Mouse (Mus musculus) E14TG2a.4 (cell line): Measurements from ENCODE around the gene Ppp2r1b.

Experiments used
- H3K27me3 ChIP-seq: 2 replicates; pipeline ENCODE4 v1.6.1; 2014; ENCODE audit warnings: low read length, control low read depth; ENCODE audit not compliant: insufficient read depth
- H3K36me3 ChIP-seq: 2 replicates; pipeline ENCODE4 v1.6.1; 2014; ENCODE audit warnings: low read length, control low read depth; ENCODE audit not compliant: insufficient read depth
- H3K4me1 ChIP-seq: replicated peaks from 2 replicates; pipeline ENCODE4 v1.6.1; 2014; ENCODE audit warnings: low read depth, low read length, control low read depth
- H3K4me3 ChIP-seq: replicated peaks from 2 replicates; pipeline ENCODE4 v1.5.1; 2014; ENCODE audit warnings: mild to moderate bottlenecking, low read length
- H3K9me3 ChIP-seq: 2 replicates; pipeline ENCODE4 v1.6.1; 2014; ENCODE audit warnings: low read length, control low read depth
- CTCF ChIP-seq: conservative IDR thresholded peaks from 2 replicates; pipeline ENCODE4 v1.5.1; 2014; ENCODE audit warnings: low read length
- NANOG ChIP-seq: IDR thresholded peaks from 2 replicates; pipeline ENCODE4 v1.6.1; 2014; ENCODE audit warnings: borderline replicate concordance, low read length, mixed read lengths
- POU5F1 ChIP-seq: IDR thresholded peaks from 2 replicates; pipeline ENCODE4 v1.6.1; 2014; ENCODE audit warnings: low read length, borderline replicate concordance

The Ppp2r1b gene

DNA sequence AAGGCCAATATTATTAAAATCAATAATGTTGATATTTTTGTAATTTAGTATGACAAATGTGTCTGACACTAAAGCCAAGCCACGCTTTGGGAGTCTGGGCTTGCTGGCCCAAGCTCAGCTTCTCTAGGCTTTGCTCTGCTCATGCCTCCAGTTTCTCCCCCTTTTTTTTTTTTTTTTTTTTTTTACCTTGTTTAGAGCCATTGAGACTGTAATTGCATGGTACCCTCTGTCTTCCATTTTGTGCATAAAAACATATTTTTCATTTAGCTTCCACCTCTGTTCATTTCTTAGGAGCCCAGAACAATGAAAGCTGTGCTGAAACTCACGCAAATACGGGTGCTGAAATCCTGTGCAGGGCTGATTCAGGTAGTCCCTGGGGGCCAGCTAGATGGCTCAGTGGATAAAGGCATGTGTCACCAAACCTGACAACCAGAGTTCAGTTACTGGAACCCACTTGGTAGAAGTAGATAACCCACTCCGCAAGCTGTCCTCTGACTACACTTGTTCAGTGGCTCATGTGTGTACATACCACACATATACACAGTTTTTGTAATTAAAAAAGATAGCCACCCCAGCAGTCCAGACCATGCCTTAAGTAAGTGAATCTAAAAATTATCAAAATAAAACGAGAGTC, 10.1 kb downstream of the Ppp2r1b start:
- no peak for TF ChIP-seq NANOG
- TF ChIP-seq POU5F1, result no peak
- no peak for TF ChIP-seq CTCF
- Histone ChIP-seq H3K9me3 (no peaks in the 10 kb centered on the region), H3K36me3 (peaks cover 12% of the 10 kb centered on the region)

DNA sequence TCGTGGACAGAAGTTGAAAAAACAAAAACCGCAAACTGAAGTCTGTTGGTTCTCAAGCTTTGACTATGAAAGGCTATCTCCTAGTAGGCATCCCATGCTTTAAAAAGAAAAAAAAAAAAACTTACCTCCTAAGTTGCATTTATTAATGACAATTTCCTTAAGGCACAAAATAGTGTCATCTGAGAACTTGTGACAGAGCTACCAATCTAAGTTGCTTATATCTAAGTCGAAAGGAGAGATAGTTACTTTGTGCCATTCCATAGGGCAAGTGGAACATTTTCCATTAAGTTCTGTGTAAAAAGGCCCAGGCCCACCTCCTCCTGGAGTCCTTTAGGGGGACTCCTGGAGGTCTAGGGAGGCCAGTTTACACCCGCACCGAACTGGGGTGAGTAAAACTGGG, 10.7 kb downstream of the Ppp2r1b start:
- H3K4me1 ChIP-seq, result peaks cover 28% of the 10 kb centered on the region
- TF ChIP-seq POU5F1, result no peak
- TF ChIP-seq CTCF, result no peak
- no peak for TF ChIP-seq NANOG
- peaks cover 17% of the 10 kb centered on the region for H3K36me3 ChIP-seq
- H3K9me3 ChIP-seq, result no peaks in the 10 kb centered on the region
- H3K4me3 ChIP-seq, result peak overlapping the region; percentile 88
- H3K27me3 ChIP-seq, result no peaks in the 10 kb centered on the region

More for the DNA sequence above, 10.1 kb downstream of the Ppp2r1b start:
- H3K4me1 ChIP-seq, result peaks cover 28% of the 10 kb centered on the region
- no peak overlapping the region for H3K4me3 ChIP-seq
- H3K27me3 ChIP-seq, result no peaks in the 10 kb centered on the region

GRCm38 (mm10) chr9:50856341-50857081, 11.4 kb downstream of the Ppp2r1b start:
- Histone ChIP-seq H3K4me3 (peak overlapping the region; percentile 88), H3K27me3 (no peaks in the 10 kb centered on the region), H3K36me3 (peaks cover 25% of the 10 kb centered on the region), H3K9me3 (no peaks in the 10 kb centered on the region), H3K4me1 (peaks cover 28% of the 10 kb centered on the region)
- TF ChIP-seq CTCF (no peak), NANOG (no peak), POU5F1 (no peak)

DNA sequence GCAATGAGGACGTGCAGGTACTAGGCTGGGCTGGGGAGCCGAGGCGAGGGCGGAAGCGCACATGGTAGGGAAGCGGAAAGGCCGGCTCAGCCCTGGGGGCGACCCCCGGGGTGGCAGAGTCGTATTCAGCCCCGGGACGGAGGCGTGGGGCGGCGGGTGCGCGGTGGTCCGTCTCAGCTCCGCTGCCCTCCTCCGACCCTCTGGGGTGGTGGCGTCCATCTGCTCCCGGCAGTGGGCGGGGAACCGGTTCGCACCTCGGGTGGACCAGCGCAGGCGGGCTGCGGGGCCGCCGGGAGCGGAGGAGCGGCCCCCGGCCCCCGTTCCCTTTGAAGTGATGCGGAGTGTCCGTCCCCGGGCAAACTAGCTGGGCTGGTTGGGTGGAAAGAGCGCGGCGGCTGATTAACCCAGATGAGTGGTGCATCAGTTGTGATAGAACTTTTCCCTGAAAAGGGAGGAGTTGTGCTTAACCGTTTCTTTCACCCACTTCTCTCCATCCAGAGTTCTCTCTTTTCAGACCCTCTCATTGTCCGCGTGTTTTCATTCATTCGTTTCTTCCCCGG, 12.1 kb downstream of the Ppp2r1b start:
- Histone ChIP-seq H3K27me3 (no peaks in the 10 kb centered on the region), H3K4me3 (peak overlapping the region; percentile 88), H3K36me3 (peaks cover 31% of the 10 kb centered on the region), H3K4me1 (peaks cover 28% of the 10 kb centered on the region), H3K9me3 (no peaks in the 10 kb centered on the region)
- TF ChIP-seq NANOG (no peak), CTCF (no peak), POU5F1 (no peak)

- Histone ChIP-seq H3K4me3 (no peak overlapping the region), H3K4me1 (peaks cover 28% of the 10 kb centered on the region), H3K27me3 (no peaks in the 10 kb centered on the region), H3K9me3 (no peaks in the 10 kb centered on the region), H3K36me3 (peaks cover 46% of the 10 kb centered on the region)
- no peak for TF ChIP-seq NANOG
- TF ChIP-seq CTCF, result no peak
- no peak for TF ChIP-seq POU5F1
These were observed 13.6 kb downstream of the Ppp2r1b start for GRCm38 (mm10) chr9:50858681-50859080.

- Histone ChIP-seq H3K9me3 (no peaks in the 10 kb centered on the region), H3K36me3 (peaks cover 71% of the 10 kb centered on the region), H3K27me3 (no peaks in the 10 kb centered on the region), H3K4me1 (peaks cover 19% of the 10 kb centered on the region), H3K4me3 (no peak overlapping the region)
- no peak for TF ChIP-seq NANOG
- no peak for TF ChIP-seq CTCF
- TF ChIP-seq POU5F1, result no peak
These were observed 16.2 kb downstream of the Ppp2r1b start for GRCm38 (mm10) chr9:50861119-50861839.

- no peak for TF ChIP-seq POU5F1
- TF ChIP-seq NANOG, result no peak
- TF ChIP-seq CTCF, result no peak
- Histone ChIP-seq H3K4me3 (no peak overlapping the region), H3K9me3 (no peaks in the 10 kb centered on the region), H3K4me1 (peaks cover 12% of the 10 kb centered on the region; the same call in 1 of the 2 replicates), H3K27me3 (no peaks in the 10 kb centered on the region), H3K36me3 (peaks cover 97% of the 10 kb centered on the region)
These were observed 18.7 kb downstream of the Ppp2r1b start for GRCm38 (mm10) chr9:50863824-50864223.

DNA sequence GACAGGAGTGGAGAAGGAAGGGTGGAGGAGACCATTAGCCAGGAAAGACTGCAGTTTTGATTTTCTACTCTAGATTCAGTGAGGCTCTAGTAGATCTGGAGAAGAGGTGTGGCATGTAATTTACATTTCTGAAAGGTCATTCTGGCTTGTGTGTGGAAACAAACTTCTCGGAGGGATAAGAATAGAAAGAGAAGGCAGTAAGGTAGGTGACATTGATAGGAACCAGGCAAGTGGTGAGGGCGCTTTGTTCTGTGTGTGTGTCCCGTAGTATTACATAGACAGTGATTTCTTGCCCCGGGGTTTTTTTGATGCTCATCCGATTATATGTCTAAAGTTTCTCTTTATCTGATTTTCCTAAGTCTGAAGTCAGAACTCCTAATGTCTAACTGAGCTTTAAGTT, 19.8 kb downstream of the Ppp2r1b start:
- peaks cover 12% of the 10 kb centered on the region; the same call in 1 of the 2 replicates for H3K4me1 ChIP-seq
- H3K9me3 ChIP-seq, result no peaks in the 10 kb centered on the region
- TF ChIP-seq CTCF, result no peak
- TF ChIP-seq POU5F1, result no peak
- TF ChIP-seq NANOG, result no peak
- H3K27me3 ChIP-seq, result no peaks in the 10 kb centered on the region
- peaks cover 95% of the 10 kb centered on the region for H3K36me3 ChIP-seq
- H3K4me3 ChIP-seq, result no peak overlapping the region

DNA sequence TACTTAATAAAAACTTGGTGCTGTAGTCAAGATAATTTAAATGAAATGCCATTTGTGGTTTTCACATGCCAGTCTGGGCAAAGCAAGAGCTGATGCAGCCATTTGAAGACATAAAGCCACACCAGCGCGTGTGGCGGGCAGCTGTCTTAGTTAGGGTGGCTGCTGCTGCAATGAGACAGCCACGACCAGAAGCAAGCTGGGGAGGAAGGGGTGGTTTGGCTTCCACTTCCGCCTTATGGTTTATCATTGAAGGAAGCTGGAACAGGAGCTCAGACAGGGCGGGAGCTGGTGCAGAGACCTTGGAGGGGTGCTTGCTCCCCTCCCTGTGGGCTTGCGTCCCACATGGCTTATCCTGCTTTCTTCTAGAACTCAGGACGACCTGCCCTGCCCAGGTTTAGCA, 20.7 kb downstream of the Ppp2r1b start:
- Histone ChIP-seq H3K36me3 (peaks cover 95% of the 10 kb centered on the region), H3K9me3 (no peaks in the 10 kb centered on the region), H3K27me3 (no peaks in the 10 kb centered on the region), H3K4me3 (no peak overlapping the region), H3K4me1 (peaks cover 12% of the 10 kb centered on the region; the same call in 1 of the 2 replicates)
- TF ChIP-seq CTCF (no peak), NANOG (no peak), POU5F1 (no peak)
